Mouse (Mus musculus) embryonic facial prominence, embryonic 11.5 days (tissue): ENCODE data around the gene Denr. TPM values are rescaled to one million over a fixed set of nuclear protein-coding genes. Genes with fewer than 3 reads are reported as not detected.
A peak's percentile ranks its signal among the peaks of the same experiment; 100 is the strongest.

Experiments
- ATAC-seq: fragments of 200-750 bp; cut with Nextera tagmentation; replicated peaks from 2 replicates; pipeline ENCODE4 v1.8.0; 2017; ENCODE audit warnings: low read depth; ENCODE audit not compliant: insufficient number of reproducible peaks, low FRiP score, low TSS enrichment
- DNase-seq: peaks from one replicate; pipeline ENCODE4 v3.0.0-alpha.2; 2015; ENCODE audit warnings: low spot score
- H3K27ac ChIP-seq: fragments of 300-500 bp; sonication (generic); replicated peaks from 2 replicates; pipeline ENCODE4 v1.5.1; 2014; ENCODE audit warnings: mild to moderate bottlenecking, low read depth, low read length, control low read depth
- H3K27me3 ChIP-seq: fragments of 300-500 bp; sonication (generic); 2 replicates; pipeline ENCODE4 v1.6.1; 2014; ENCODE audit warnings: mild to moderate bottlenecking, low read length, moderate library complexity, mixed read lengths; ENCODE audit not compliant: control insufficient read depth, insufficient read depth
- H3K36me3 ChIP-seq: fragments of 300-500 bp; sonication (generic); replicated peaks from 2 replicates; pipeline ENCODE4 v1.6.1; 2014; ENCODE audit warnings: low read depth, mild to moderate bottlenecking, low read length, moderate library complexity, mixed read lengths; ENCODE audit not compliant: control insufficient read depth, insufficient read depth
- H3K4me1 ChIP-seq: fragments of 300-500 bp; sonication (generic); 2 replicates; pipeline ENCODE4 v1.6.1; 2014; ENCODE audit warnings: low read length, mixed read lengths; ENCODE audit not compliant: control insufficient read depth, insufficient read depth
- H3K4me2 ChIP-seq: fragments of 300-500 bp; sonication (generic); 2 replicates; pipeline ENCODE4 v1.6.1; 2014; ENCODE audit warnings: low read depth, mild to moderate bottlenecking, control low read depth, low read length, moderate library complexity
- H3K4me3 ChIP-seq: fragments of 300-500 bp; sonication (generic); 2 replicates; pipeline ENCODE4 v1.5.1; 2014; ENCODE audit warnings: low read depth, low read length, control low read depth
- H3K9ac ChIP-seq: fragments of 300-500 bp; sonication (generic); replicated peaks from 2 replicates; pipeline ENCODE4 v1.6.1; 2014; ENCODE audit warnings: mild to moderate bottlenecking, control low read depth, low read length
- H3K9me3 ChIP-seq: fragments of 300-500 bp; sonication (generic); replicated peaks from 2 replicates; pipeline ENCODE4 v1.6.1; 2016; ENCODE audit warnings: mild to moderate bottlenecking, low read length, inconsistent platforms, mixed read lengths; ENCODE audit not compliant: control insufficient read depth
- WGBS: fragments of 180-500 bp; shearing (Covaris S2); extraction: QIAGEN DNeasy Blood & Tissue Kit; methylation state at CpG from one replicate; pipeline ENCODE4 v1.1.7; 2014; 5-methylcytosine and 5-hydroxymethylcytosine counted together
- polyA plus RNA-seq: library from polyadenylated mRNA; unstranded; fragments of >200 nt; fragmentation: Nextera tagmentation; extraction: Ambion mirVana; gene quantifications from 2 replicates; pipeline ENCODE4 v1.2.1, GENCODE M21; 2014

The Denr gene
- 162 and 184 TPM in 2 replicates for polyA plus RNA-seq

- under 1% methylated on average over 48 of the region's 61 CpGs for WGBS
- H3K4me2 ChIP-seq, result peak within 1 kb of the TSS; percentile 73
- H3K4me1 ChIP-seq, result no peaks in the 10 kb centered on the region
- H3K9me3 ChIP-seq, result no peaks in the 10 kb centered on the region
- no peaks in the 10 kb centered on the region for H3K27me3 ChIP-seq
- peak within 1 kb of the TSS; percentile 82 for H3K9ac ChIP-seq
- DNase-seq, result peak; percentile 99
- peaks cover 2% of the 10 kb centered on the region for H3K36me3 ChIP-seq
- peak within 1 kb of the TSS; percentile 82 for H3K4me3 ChIP-seq
- H3K27ac ChIP-seq, result peak within 1 kb of the TSS; percentile 16; the same call in 1 of the 2 replicates
- ATAC-seq, result peak; percentile 91
These were observed at the start of gene Denr for GRCm38 (mm10) chr5:123906976-123907630. Denr (plus strand) TSS chr5:123907175.

- 69% methylated on average over 11 of the region's 11 CpGs for WGBS
- H3K27ac ChIP-seq, result no peak overlapping the region
- no peak overlapping the region for H3K9ac ChIP-seq
- ATAC-seq, result no peak
- H3K4me1 ChIP-seq, result no peaks in the 10 kb centered on the region; the same call in 1 of the 2 replicates
- no peaks in the 10 kb centered on the region for H3K9me3 ChIP-seq
- H3K4me2 ChIP-seq, result no peak overlapping the region
- no peak overlapping the region for H3K4me3 ChIP-seq
- no peaks in the 10 kb centered on the region for H3K27me3 ChIP-seq
- H3K36me3 ChIP-seq, result no peaks in the 10 kb centered on the region
- no peak for DNase-seq
These were observed 48.2 kb upstream of the Denr start for GRCm38 (mm10) chr5:123858798-123859197.

GRCm38 (mm10) chr5:123862374-123863350, 44.3 kb upstream of the Denr start:
- no peak for DNase-seq
- Histone ChIP-seq H3K9ac (no peak overlapping the region), H3K4me2 (no peak overlapping the region), H3K27ac (no peak overlapping the region), H3K9me3 (no peaks in the 10 kb centered on the region), H3K36me3 (no peaks in the 10 kb centered on the region), H3K4me3 (no peak overlapping the region), H3K4me1 (no peaks in the 10 kb centered on the region; the same call in 1 of the 2 replicates), H3K27me3 (no peaks in the 10 kb centered on the region)
- WGBS, result 84% methylated on average over 15 of the region's 15 CpGs
- ATAC-seq, result no peak

- H3K9ac ChIP-seq, result no peak overlapping the region
- H3K4me1 ChIP-seq, result no peaks in the 10 kb centered on the region; the same call in 1 of the 2 replicates
- 88% methylated on average over 14 of the region's 14 CpGs for WGBS
These were observed 43.0 kb upstream of the Denr start for GRCm38 (mm10) chr5:123863934-123864333.

GRCm38 (mm10) chr5:123865365-123865764, 41.6 kb upstream of the Denr start, which contains the start of gene Hcar2:
Hcar2 (minus strand) TSS chr5:123865499.
- Histone ChIP-seq H3K4me1 (no peaks in the 10 kb centered on the region), H3K27ac (no peak within 1 kb of the TSS), H3K36me3 (no peaks in the 10 kb centered on the region), H3K9ac (no peak within 1 kb of the TSS), H3K4me3 (no peak within 1 kb of the TSS), H3K27me3 (no peaks in the 10 kb centered on the region), H3K4me2 (no peak within 1 kb of the TSS), H3K9me3 (no peaks in the 10 kb centered on the region)
- 84% methylated on average over 12 of the region's 12 CpGs for WGBS
- DNase-seq (no peak), ATAC-seq (no peak)

More at GRCm38 (mm10) chr5:123863934-123864333, 43.0 kb upstream of the Denr start:
- Histone ChIP-seq H3K9me3 (no peaks in the 10 kb centered on the region), H3K27ac (no peak overlapping the region), H3K36me3 (no peaks in the 10 kb centered on the region), H3K4me3 (no peak overlapping the region), H3K27me3 (no peaks in the 10 kb centered on the region), H3K4me2 (no peak overlapping the region)
- DNase-seq (no peak), ATAC-seq (no peak)

- no peak overlapping the region for H3K27ac ChIP-seq
- no peaks in the 10 kb centered on the region for H3K4me1 ChIP-seq
- ATAC-seq, result no peak
- no peaks in the 10 kb centered on the region for H3K36me3 ChIP-seq
- H3K4me3 ChIP-seq, result no peak overlapping the region
- H3K9me3 ChIP-seq, result no peaks in the 10 kb centered on the region
- no peak for DNase-seq
- H3K9ac ChIP-seq, result no peak overlapping the region
- 87% methylated on average over 4 of the region's 4 CpGs for WGBS
- no peak overlapping the region for H3K4me2 ChIP-seq
- no peaks in the 10 kb centered on the region for H3K27me3 ChIP-seq
These were observed 40.5 kb upstream of the Denr start for GRCm38 (mm10) chr5:123866457-123866856.

GRCm38 (mm10) chr5:123869615-123870014, 37.4 kb upstream of the Denr start:
- ATAC-seq (no peak), DNase-seq (no peak)
- 85% methylated on average over 4 of the region's 4 CpGs for WGBS

More at GRCm38 (mm10) chr5:123869615-123870014, 37.4 kb upstream of the Denr start:
- no peak overlapping the region for H3K27ac ChIP-seq
- H3K9me3 ChIP-seq, result no peaks in the 10 kb centered on the region
- H3K4me3 ChIP-seq, result no peak overlapping the region
- no peaks in the 10 kb centered on the region for H3K4me1 ChIP-seq
- H3K9ac ChIP-seq, result no peak overlapping the region
- no peak overlapping the region; the same call in 1 of the 2 replicates for H3K4me2 ChIP-seq
- no peaks in the 10 kb centered on the region for H3K27me3 ChIP-seq
- no peaks in the 10 kb centered on the region for H3K36me3 ChIP-seq
